Mouse (Mus musculus) ES-CJ7 (cell line): Measurements from ENCODE around the gene Tbata.

Experiments used
- DNase-seq: peaks from one replicate; pipeline ENCODE4 v3.0.0; 2011; ENCODE audit warnings: low read depth, low spot score

Gene Tbata

GRCm38 (mm10) chr10:61211105-61211504 is 39.4 kb downstream of the Tbata start:
- DNase-seq, result no peak

- peak; percentile 90 for DNase-seq
These were observed 40.0 kb downstream of the Tbata start for GRCm38 (mm10) chr10:61211743-61212142.

- DNase-seq, result peak; percentile 73
These were observed 41.1 kb downstream of the Tbata start for GRCm38 (mm10) chr10:61212817-61213216.

- DNase-seq, result peak; percentile 66
These were observed 43.9 kb downstream of the Tbata start for GRCm38 (mm10) chr10:61215658-61216057.

- DNase-seq, result no peak
These were observed 44.4 kb downstream of the Tbata start for GRCm38 (mm10) chr10:61216163-61216562.

- peak; percentile 48 for DNase-seq
These were observed 47.6 kb downstream of the Tbata start for GRCm38 (mm10) chr10:61219318-61219717.

GRCm38 (mm10) chr10:61225694-61226093 is 53.9 kb downstream of the Tbata start:
- peak; percentile 84 for DNase-seq

GRCm38 (mm10) chr10:61226784-61227396 is 55.1 kb downstream of the Tbata start:
- no peak for DNase-seq

- no peak for DNase-seq
These were observed 60.0 kb downstream of the Tbata start for GRCm38 (mm10) chr10:61231756-61232155.

- no peak for DNase-seq
These were observed 61.3 kb downstream of the Tbata start for GRCm38 (mm10) chr10:61232858-61233567.

GRCm38 (mm10) chr10:61234319-61234718 is 62.6 kb downstream of the Tbata start:
- DNase-seq, result no peak

GRCm38 (mm10) chr10:61235677-61236267 is 64.0 kb downstream of the Tbata start:
- DNase-seq, result peak; percentile 78

- peak; percentile 86 for DNase-seq
These were observed 65.1 kb downstream of the Tbata start for GRCm38 (mm10) chr10:61236683-61237390.

GRCm38 (mm10) chr10:61237391-61237785 is 65.6 kb downstream of the Tbata start:
- DNase-seq, result peak; percentile 64
